Mouse (Mus musculus) brain, embryonic 14.5 days (tissue): ENCODE data around the gene Xylt1.

Source experiments
- CTCF ChIP-seq: fragments of 200-500 bp; IDR thresholded peaks from 2 replicates; pipeline ENCODE4 v1.5.1; 2012; ENCODE audit warnings: inconsistent platforms, mild to moderate bottlenecking, moderate library complexity, borderline replicate concordance; ENCODE audit not compliant: insufficient read depth, insufficient read length; ENCODE audit errors: extremely low read depth
- POLR2A ChIP-seq: fragments of 200-500 bp; IDR thresholded peaks from 2 replicates; pipeline ENCODE4 v1.6.1; 2012; ENCODE audit warnings: mild to moderate bottlenecking, inconsistent platforms, borderline replicate concordance; ENCODE audit not compliant: poor library complexity, insufficient read depth, insufficient read length, severe bottlenecking; ENCODE audit errors: extremely low read depth

DNA sequence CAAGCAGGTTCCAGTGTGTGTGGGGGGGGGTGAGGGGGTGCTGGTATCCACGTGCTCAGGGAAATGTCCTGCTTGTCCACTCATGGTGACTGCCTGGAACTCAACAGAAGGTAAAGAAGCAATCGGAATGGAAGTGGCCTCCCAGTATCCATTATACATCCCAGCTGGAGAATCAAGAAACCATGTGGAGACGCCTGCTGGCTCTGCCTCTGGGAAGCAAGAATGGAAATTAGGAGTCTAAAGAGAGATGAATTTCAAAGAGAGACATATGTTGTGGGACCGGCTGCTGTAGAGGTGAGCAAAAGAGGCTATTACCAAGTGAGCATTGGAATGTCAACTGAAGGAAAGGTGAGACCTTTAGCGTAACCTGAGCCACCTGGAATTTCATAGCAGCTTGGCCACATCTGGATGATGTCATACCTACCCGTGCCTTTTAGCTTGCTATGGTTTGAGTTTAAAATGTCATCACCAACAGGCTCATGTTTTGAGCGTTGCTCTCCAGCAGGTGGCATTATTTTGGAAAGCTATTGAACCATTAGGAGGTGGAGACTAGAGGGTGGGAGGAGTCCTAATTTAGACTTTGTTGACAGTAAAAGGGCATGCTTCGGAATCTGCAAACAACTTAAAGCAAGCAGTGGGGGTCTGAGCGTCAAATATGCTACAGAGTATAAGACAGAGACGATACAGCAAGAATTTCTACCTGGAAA, 329.3 kb downstream of the Xylt1 start:
- TF ChIP-seq CTCF: peak; percentile 8; the same call in 1 of the 2 replicates
- no peak for TF ChIP-seq POLR2A
